Mouse (Mus musculus) B cell, adult 2 months (primary cell): ENCODE results near the gene Sphkap.

Experiments used
- DNase-seq, 2 experiments: peaks; one replicate each; pipeline ENCODE4 v3.0.0; 2022

Sphkap gene

GRCm38 (mm10) chr1:83408021-83408464, at the start of gene Sphkap:
Gene Sphkap, minus strand, starts transcription at chr1:83408200.
- DNase-seq = no peak

DNA sequence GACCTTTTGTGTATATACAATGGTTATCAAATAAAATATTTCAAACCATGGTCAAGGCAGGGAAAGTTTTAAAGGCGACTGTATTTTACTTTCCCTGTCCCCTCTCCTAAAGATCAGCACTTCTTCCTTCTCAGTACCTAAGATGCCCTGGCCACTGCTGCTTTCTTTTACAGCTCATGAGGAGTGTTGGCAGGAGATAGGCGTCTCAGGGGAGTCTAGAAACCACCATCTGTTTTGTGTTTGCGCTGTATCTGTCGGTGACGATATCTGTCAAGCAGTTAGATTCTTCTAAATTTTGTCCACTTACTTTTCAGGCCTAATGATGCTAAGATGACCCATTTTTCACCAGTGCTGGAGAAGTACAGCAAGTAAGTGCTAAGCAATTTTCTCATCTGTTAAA, 43.3 kb upstream of the Sphkap start:
- DNase-seq = no peak

- DNase-seq = no peak
These were observed 32.4 kb upstream of the Sphkap start for GRCm38 (mm10) chr1:83440422-83440821.

DNA sequence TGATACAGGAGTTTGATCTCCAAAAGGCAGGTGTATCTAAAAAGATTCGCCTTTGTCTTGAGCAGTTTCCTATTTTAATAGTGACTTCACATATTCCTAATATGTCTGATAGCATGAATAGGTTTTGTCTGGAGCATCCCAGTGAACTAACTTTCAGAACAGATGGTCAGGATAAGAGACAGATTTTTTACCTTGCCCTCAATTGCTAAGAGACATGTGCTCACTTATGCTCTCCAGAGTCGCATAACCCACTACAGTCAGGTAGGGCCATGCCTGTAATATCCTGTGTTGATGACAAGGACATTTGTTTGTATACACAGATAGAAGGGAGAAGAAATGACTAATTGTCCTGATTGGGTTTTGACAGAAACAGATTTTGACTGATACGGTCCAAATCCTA, 25.9 kb upstream of the Sphkap start:
- no peak for DNase-seq

- no peak for DNase-seq
These were observed 21.9 kb upstream of the Sphkap start for GRCm38 (mm10) chr1:83429866-83430265.

DNA sequence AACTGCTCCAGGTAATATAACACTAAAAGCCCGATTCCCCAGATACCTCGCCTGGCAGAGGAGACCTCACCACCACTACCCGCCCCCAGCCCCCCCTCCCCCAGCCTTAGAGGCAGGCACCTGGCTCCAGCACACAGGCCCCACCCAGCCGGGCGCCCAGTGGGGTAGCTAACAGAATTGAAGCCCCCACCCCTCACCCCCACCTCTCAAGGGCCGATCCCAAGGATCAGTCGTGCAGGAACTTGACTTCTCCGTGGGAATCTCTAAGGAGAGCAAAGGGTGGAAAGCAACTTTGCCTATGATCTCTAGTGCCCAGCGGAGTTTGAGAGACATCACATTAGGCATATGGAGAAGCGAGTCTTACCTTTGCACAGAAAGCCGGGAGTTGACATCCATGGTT, 384 bp downstream of the Sphkap start:
- DNase-seq = no peak

- DNase-seq = no peak
These were observed 984 bp downstream of the Sphkap start for GRCm38 (mm10) chr1:83406882-83407549.

DNA sequence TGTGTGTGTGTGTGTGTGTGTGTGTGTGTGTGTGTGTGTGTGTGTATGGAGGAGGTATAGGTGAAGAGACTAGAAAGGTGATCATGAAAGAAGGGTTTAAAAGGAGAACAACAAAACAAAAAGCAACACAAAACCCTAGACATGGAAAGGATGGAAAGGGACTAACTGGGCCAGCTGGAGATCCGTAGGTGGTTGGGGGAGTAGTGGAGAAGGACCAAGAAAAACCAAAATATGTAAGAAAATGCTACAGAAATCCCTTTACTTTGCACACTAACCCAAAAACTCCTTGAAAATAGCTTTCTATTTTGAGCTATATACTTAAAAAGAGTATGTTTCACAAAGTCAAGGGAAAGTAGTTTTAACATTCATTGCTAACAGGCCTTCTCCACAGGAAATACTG, 6.9 kb downstream of the Sphkap start:
- DNase-seq = no peak

- DNase-seq = no peak
These were observed 11.7 kb downstream of the Sphkap start for GRCm38 (mm10) chr1:83396284-83396683.

DNA sequence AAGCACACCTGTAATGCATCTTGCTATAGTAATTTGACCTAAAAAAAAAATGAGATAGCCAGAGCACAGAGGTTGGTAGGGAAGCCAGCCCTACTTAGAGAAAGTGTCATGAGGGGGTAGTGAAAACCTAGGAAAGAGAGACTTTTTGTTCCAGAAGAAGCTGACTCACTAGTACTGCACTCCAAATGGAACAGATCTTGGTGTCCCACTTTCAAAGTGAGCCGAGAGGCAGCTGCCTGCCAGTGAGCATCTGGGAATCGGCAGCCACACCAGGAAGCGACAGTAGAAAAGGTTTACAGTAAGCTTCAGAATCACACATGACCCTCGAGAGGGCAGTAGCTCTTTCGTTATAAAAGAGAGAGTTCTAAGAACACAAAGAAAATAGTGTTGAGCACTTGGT, 12.4 kb downstream of the Sphkap start:
- DNase-seq = no peak

GRCm38 (mm10) chr1:83389419-83389818, 18.6 kb downstream of the Sphkap start:
- no peak for DNase-seq

DNA sequence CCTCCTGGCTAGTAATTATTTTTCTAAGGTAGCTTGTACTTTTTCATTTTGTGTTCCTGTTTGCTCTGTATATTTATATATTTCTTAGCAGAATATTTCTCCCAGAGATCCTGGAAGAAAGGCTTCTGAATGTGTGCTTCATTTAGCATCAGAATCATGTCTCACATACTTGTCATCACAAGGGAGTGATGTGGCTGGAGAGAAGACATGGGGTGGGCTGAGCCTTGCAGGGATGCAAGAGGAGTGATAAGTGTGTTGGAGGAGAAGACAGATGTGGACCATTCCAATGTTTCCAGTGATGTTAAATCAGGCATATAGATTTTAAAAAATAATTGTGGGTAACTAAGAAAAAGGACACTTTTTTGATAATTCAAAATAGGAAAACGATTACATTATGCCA, 30.6 kb downstream of the Sphkap start:
- DNase-seq = no peak

GRCm38 (mm10) chr1:83366456-83366855, 41.5 kb downstream of the Sphkap start:
- DNase-seq = no peak

DNA sequence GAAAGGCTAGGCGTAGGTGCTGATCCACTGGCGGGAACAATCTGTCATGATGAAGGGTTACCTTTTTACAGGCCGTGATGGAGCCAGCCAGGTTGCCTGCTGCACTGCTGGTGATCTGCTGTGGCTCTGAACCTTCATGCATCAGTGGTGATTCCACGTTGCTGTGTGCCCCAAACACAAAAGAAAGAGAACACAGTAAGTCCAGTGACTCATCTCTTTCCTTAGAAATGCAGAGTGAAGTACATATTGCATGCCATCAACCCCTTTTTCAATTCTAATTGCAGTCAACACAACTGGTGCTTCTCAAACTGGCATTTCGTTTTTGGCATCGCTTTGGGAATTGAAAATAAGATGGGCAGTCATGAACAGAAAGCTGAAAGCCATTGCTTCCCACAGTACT, 45.8 kb downstream of the Sphkap start:
- no peak for DNase-seq

- DNase-seq = no peak
These were observed 61.5 kb downstream of the Sphkap start for GRCm38 (mm10) chr1:83346453-83346852.

DNA sequence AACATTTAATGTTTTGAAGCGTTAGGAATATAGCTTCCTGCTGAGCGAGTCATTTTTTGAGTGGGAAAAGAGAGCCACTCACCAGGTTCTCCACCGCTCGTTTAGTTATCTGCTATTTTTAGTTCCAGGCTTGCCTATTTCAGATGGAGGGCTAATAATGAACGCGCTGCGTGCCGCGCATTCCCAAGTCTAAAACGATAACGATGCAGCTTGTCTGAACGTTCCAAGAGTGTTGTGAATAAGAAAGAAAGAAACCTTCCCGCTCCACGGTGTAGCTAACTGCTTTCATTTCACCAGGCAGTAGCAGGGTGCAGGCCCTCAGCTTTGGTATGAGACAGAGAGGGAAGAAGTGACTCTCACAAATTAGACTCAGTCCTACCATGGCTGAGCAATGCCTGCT, 62.4 kb downstream of the Sphkap start:
- no peak for DNase-seq

DNA sequence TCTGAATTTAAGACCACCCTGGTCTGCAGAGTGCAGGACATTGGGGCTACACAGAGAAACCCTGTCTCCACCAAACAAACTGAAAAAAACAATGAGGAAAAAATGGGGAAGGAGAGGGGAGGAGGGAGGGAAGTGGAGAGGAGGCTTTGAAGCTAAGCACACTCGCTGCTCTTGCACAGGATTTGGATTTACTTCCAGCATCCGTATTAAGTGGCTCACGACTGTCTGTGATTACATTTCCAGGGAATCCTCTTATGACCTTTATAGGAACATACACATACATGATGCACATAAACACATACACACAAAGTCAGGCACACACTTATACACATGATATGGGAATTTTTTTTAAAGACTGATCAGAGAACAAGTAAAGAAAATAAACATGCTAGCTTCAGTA, 62.9 kb downstream of the Sphkap start:
- DNase-seq = no peak

DNA sequence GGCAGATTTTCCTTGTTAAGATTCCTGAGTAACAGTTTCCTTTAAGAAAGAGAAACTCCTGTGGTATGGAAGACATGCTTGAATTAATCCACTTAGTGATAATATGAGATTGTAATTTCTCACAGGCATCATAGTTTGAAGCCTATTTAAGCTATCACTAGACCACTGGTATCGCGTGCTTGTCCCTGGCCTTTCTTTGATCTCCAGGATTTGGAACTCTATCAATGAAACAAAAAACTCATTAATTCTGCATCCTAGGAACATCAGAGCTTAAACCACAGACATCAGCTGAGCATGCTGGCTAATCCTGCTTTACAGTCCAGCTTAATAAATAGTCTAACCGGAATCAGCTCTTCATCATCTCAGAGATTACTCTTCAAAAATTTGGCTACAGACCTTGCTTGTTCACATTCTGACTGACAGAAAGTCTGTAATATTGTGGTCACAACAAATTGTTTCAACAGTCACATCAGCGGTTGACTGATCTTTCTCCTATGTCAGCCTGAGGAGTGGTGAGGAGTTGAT, 65.2 kb downstream of the Sphkap start:
- DNase-seq = no peak

- no peak for DNase-seq
These were observed 68.6 kb downstream of the Sphkap start for GRCm38 (mm10) chr1:83339358-83339757.

DNA sequence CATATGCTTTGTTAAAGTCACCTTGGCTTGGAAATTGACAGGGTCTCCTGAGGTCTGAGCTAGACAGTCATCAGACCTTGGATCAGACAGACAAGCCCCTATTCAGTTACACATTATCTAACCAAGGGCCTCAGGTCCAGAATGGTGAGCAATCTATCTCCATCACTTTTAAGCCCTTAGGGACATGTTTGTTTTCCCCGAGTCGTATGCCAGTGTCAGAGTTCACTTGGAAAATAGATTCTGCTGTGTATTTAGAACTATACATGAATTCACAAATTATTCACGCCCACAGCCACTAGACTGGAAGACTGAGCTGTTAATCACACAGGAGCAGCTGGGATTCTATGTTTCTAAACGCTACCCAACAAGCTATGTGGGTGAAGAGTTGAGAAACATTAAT, 91.1 kb downstream of the Sphkap start:
- no peak for DNase-seq

DNA sequence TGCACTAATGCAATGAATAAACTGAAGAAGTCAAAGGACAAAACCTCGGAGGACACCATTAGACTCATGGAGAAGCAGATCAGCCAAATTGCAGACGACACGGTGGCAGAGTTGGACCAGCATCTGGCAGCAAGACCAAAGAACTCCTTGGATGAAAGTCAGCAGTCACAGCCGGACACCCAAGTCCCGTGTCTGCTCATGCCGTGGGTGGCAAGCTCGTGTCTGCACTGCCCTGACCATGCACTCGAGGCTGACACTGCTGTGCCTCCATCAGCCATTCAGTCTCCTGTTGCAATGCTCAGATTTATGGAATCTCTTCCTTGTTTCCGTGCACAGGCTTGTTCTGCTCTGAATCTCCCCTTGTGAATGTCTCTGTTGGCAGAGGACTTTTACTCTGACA, 92.9 kb downstream of the Sphkap start:
- no peak for DNase-seq

GRCm38 (mm10) chr1:83311607-83312295, 96.2 kb downstream of the Sphkap start:
- DNase-seq = no peak

DNA sequence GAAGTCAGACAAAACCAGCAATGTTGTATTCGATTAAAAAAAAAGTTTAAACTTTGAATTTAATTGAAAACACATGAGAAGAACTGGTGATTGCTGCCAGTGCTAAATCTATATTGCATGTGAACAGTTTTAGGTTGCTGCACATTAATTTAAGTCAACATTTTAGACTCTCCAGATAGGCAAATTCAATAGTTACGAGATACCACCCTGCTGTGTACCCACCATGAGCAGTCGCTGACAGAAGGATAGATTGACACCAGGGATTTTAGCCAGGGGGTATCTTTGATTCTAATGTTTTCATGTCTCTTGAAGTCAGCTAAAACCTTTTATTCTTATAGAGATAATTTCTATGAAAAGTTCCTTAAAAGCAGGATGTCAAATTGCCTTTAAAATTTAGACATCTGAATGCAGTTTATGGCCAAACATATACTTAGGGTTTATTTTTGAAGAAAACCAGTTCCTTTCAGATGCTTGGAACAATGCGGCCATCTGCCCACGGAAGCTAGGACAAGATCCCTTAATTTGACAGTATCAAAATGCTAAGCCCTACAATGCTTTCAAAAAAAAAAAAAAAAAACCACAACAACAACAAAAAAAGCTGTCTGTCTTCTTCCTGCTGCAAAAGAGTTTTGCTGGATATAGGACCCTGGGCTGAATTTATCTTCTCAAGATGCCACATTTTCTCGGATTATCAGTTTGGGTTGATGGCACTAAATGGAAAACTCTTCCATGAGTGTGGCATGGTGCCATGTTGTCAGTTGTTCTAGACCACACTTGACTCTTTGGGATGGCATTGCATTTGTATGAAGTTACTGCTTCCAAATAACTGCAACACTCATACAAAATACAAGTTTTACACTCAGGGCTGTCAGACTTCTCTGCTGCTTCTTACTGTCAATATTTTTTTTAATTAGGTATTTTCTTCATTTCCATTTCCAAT, 110.6 kb downstream of the Sphkap start:
- DNase-seq = no peak
